Mouse (Mus musculus) stomach, postnatal 0 days (tissue): ENCODE measurements around the gene Il10. TPM values are rescaled to one million over a fixed set of nuclear protein-coding genes. Genes with fewer than 3 reads are reported as not detected.

Experiments
- ATAC-seq: fragments of 200-750 bp; cut with Nextera tagmentation; 2 replicates; pipeline ENCODE4 v1.8.0; 2017; ENCODE audit not compliant: low FRiP score, low TSS enrichment
- DNase-seq: peaks from one replicate; pipeline ENCODE4 v3.0.0-alpha.2; 2016; ENCODE audit warnings: low spot score
- H3K27ac ChIP-seq: fragments of 300-500 bp; sonication (generic); replicated peaks from 2 replicates; pipeline ENCODE4 v1.5.1; 2014; ENCODE audit warnings: mild to moderate bottlenecking, control low read depth
- H3K27me3 ChIP-seq: fragments of 300-500 bp; sonication (generic); 2 replicates; pipeline ENCODE4 v1.6.1; 2014; ENCODE audit warnings: low read length; ENCODE audit not compliant: control insufficient read depth, insufficient read depth
- H3K36me3 ChIP-seq: fragments of 300-500 bp; sonication (generic); 2 replicates; pipeline ENCODE4 v1.6.1; 2014; ENCODE audit warnings: low read length, mixed read lengths; ENCODE audit not compliant: control insufficient read depth, insufficient read depth
- H3K4me1 ChIP-seq: fragments of 300-500 bp; sonication (generic); replicated peaks from 2 replicates; pipeline ENCODE4 v1.6.1; 2014; ENCODE audit warnings: antibody characterized with exemption; ENCODE audit not compliant: control insufficient read depth, insufficient read depth
- H3K4me2 ChIP-seq: fragments of 300-500 bp; sonication (generic); replicated peaks from 2 replicates; pipeline ENCODE4 v1.6.1; 2014; ENCODE audit warnings: low read depth, mild to moderate bottlenecking, control low read depth, moderate library complexity
- H3K4me3 ChIP-seq: fragments of 300-500 bp; sonication (generic); 2 replicates; pipeline ENCODE4 v1.5.1; 2014; ENCODE audit warnings: low read depth, low read length, control low read depth
- H3K9ac ChIP-seq: fragments of 300-500 bp; sonication (generic); 2 replicates; pipeline ENCODE4 v1.6.1; 2014; ENCODE audit warnings: mild to moderate bottlenecking, low read length, control low read depth, mixed read lengths
- H3K9me3 ChIP-seq: fragments of 300-500 bp; sonication (generic); 2 replicates; pipeline ENCODE4 v1.6.1; 2016; ENCODE audit warnings: low read length; ENCODE audit not compliant: control insufficient read depth
- CTCF ChIP-seq: IDR thresholded peaks from 2 replicates; pipeline ENCODE4 v1.5.1; 2016; ENCODE audit warnings: antibody characterized with exemption, low read depth, mild to moderate bottlenecking, moderate library complexity
- EP300 ChIP-seq: optimal IDR thresholded peaks from 2 replicates; pipeline ENCODE3; 2016; ENCODE audit warnings: antibody characterized with exemption
- WGBS: fragments of 180-500 bp; shearing (Covaris S2); extraction: QIAGEN DNeasy Blood & Tissue Kit; methylation state at CpG from one replicate; pipeline ENCODE4 v1.1.7; 2014; 5-methylcytosine and 5-hydroxymethylcytosine counted together
- polyA plus RNA-seq: library from polyadenylated mRNA; unstranded; fragments of >200 nt; fragmentation: Nextera tagmentation; extraction: Ambion mirVana; gene quantifications from 2 replicates; pipeline ENCODE4 v1.2.1, GENCODE M21; 2015

Gene Il10
- polyA plus RNA-seq, 1 experiment from 2014 or later: not detected

DNA sequence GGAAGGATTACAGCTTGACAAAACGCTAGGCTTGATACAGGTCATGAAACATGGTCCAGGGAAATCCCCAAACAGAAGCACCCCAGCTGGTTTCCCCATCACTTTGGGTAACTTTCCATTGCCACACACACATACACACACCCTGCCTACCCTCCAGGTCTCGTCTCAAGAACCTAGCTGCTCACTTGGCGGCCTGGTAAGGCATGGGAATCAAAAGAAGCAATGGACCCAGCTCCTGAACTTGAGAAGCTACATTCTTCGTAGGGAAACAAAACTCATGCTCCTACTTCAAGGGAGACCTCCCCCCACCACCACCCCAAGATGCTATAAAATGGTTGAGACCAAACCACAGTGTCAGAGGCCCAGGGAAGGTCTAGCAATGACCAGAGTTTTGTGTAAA lies 19.9 kb upstream of the Il10 start:
- TF ChIP-seq EP300: no peak
- no peak for TF ChIP-seq CTCF
- Histone ChIP-seq H3K36me3 (no peaks in the 10 kb centered on the region), H3K9ac (no peak overlapping the region), H3K27me3 (no peaks in the 10 kb centered on the region), H3K4me2 (no peak overlapping the region), H3K27ac (no peak overlapping the region), H3K9me3 (no peaks in the 10 kb centered on the region), H3K4me1 (no peaks in the 10 kb centered on the region), H3K4me3 (no peak overlapping the region)
- ATAC-seq (no peak), DNase-seq (no peak)
- 82% methylated on average over 4 of the region's 4 CpGs for WGBS

GRCm38 (mm10) chr1:131000296-131000695 lies 19.3 kb upstream of the Il10 start:
- Histone ChIP-seq H3K36me3 (no peaks in the 10 kb centered on the region), H3K4me2 (no peak overlapping the region), H3K9me3 (no peaks in the 10 kb centered on the region), H3K27ac (no peak overlapping the region), H3K4me3 (no peak overlapping the region), H3K4me1 (no peaks in the 10 kb centered on the region), H3K27me3 (no peaks in the 10 kb centered on the region), H3K9ac (no peak overlapping the region)
- no peak for DNase-seq
- no peak for ATAC-seq
- WGBS: 84% methylated on average over 3 of the region's 3 CpGs
- TF ChIP-seq EP300 (no peak), CTCF (no peak)

DNA sequence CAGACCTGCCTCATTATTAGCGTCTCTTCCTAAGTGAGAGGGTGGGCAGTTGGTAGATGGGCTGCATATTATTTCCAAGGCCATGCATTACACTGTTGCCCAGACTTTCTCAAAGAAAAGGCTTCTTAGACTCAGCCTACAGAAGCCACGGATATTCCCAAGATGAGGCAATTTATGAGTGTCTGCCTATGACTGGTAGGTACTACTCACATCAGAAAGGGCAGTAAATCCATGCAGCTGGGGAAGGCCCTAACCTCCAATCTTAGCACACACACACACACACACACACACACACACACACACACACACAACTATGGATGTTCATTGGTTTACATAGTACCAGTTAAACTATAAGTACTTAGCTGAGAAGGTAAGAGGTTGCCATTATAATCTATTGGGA lies 17.1 kb upstream of the Il10 start:
- ATAC-seq (no peak), DNase-seq (no peak)
- Histone ChIP-seq H3K9ac (no peak overlapping the region), H3K27ac (no peak overlapping the region), H3K4me1 (no peaks in the 10 kb centered on the region), H3K36me3 (no peaks in the 10 kb centered on the region), H3K27me3 (no peaks in the 10 kb centered on the region), H3K9me3 (no peaks in the 10 kb centered on the region), H3K4me2 (no peak overlapping the region), H3K4me3 (no peak overlapping the region)
- TF ChIP-seq CTCF (no peak), EP300 (no peak)
- WGBS: 85% methylated on average over 2 of the region's 2 CpGs

GRCm38 (mm10) chr1:131003037-131003922 lies 16.4 kb upstream of the Il10 start:
- Histone ChIP-seq H3K27ac (no peak overlapping the region), H3K36me3 (no peaks in the 10 kb centered on the region), H3K27me3 (no peaks in the 10 kb centered on the region), H3K4me2 (no peak overlapping the region), H3K9ac (no peak overlapping the region), H3K4me1 (no peaks in the 10 kb centered on the region), H3K4me3 (no peak overlapping the region), H3K9me3 (no peaks in the 10 kb centered on the region)
- ATAC-seq (no peak), DNase-seq (no peak)
- no peak for TF ChIP-seq CTCF
- no peak for TF ChIP-seq EP300
- 60% methylated on average over 17 of the region's 17 CpGs for WGBS

GRCm38 (mm10) chr1:131006069-131006468 lies 13.6 kb upstream of the Il10 start:
- TF ChIP-seq CTCF: no peak
- TF ChIP-seq EP300: no peak
- Histone ChIP-seq H3K4me2 (no peak overlapping the region), H3K36me3 (no peaks in the 10 kb centered on the region), H3K4me3 (no peak overlapping the region), H3K27ac (no peak overlapping the region), H3K4me1 (no peaks in the 10 kb centered on the region), H3K9ac (no peak overlapping the region), H3K9me3 (no peaks in the 10 kb centered on the region), H3K27me3 (no peaks in the 10 kb centered on the region)
- ATAC-seq (no peak), DNase-seq (no peak)
- 87% methylated on average over 1 of the region's 1 CpGs for WGBS
